Comparison of ENCODE assay signal across 16 mouse cellular contexts in genomic region chr9:122156389-122157078, GRCm38 (mm10). TPM values are rescaled to one million over a fixed set of nuclear protein-coding genes. Genes with fewer than 3 reads are reported as not detected.
DNase-seq lines count a peak whose midpoint lies in the region; ATAC-seq and TF ChIP-seq lines count a peak whose summit lies in the region.
"Had no signal": no experiment of that assay in that cellular context is flagged by ENCODE, and none has a peak within 500 bp of the region (broad histone marks: within the 10 kb centered on the region; RNA-seq: fewer than 3 reads in every experiment).

No protein-coding gene starts in this region.

- H3K9ac ChIP-seq in heart, postnatal 0 days (replicated peaks; ENCODE audit: low read depth, low read length): no peak overlapping the region
- no peak overlapping the region for H3K9ac ChIP-seq in midbrain, postnatal 0 days (replicated peaks; ENCODE audit: low read length, poor library complexity, severe bottlenecking)
- no peak overlapping the region for H3K9ac ChIP-seq in midbrain, embryonic 13.5 days (replicated peaks)

- H3K27ac ChIP-seq in heart, postnatal 0 days (ENCODE audit: low read depth): no peak overlapping the region
- H3K27ac ChIP-seq in heart, embryonic 10.5 days: no peak overlapping the region
- H3K27ac ChIP-seq in midbrain, postnatal 0 days (ENCODE audit: low read depth, low read length): no peak overlapping the region
- no peak overlapping the region for H3K27ac ChIP-seq in midbrain, embryonic 13.5 days
- no peak overlapping the region for H3K27ac ChIP-seq in bone marrow, adult 2 months (ENCODE audit: control insufficient read depth, insufficient read depth, low read depth, low read length, poor library complexity)
- 0 out of 2 replicates have a peak overlapping the region, but pooled peaks have one; percentile 42 for H3K27ac ChIP-seq in small intestine, adult 2 months (ENCODE audit: insufficient read depth, low read depth, low read length)
- H3K27ac ChIP-seq: embryonic facial prominence, embryonic 10.5 days; hindbrain, embryonic 10.5 days had no signal

- no peaks in the 10 kb centered on the region for H3K27me3 ChIP-seq in heart, postnatal 0 days (ENCODE audit: control insufficient read depth, insufficient read depth, low read length)
- H3K27me3 ChIP-seq in heart, embryonic 10.5 days (ENCODE audit: insufficient read depth, poor library complexity, severe bottlenecking): no peaks in the 10 kb centered on the region
- H3K27me3 ChIP-seq in midbrain, postnatal 0 days (ENCODE audit: insufficient read depth, low read length): no peaks in the 10 kb centered on the region
- H3K27me3 ChIP-seq in midbrain, embryonic 13.5 days: no peaks in the 10 kb centered on the region
- H3K27me3 ChIP-seq in small intestine, adult 2 months (ENCODE audit: control insufficient read depth, insufficient read depth, low read length): no peaks in the 10 kb centered on the region

- ATAC-seq in heart, postnatal 0 days (ENCODE audit: insufficient read depth, low read depth): no peak
- ATAC-seq in midbrain, postnatal 0 days (ENCODE audit: low FRiP score): no peak
- ATAC-seq in midbrain, embryonic 13.5 days: no peak
- ATAC-seq: forebrain, embryonic 14.5 days; midbrain, embryonic 16.5 days had no signal

- no peak overlapping the region for H3K4me3 ChIP-seq in heart, postnatal 0 days (ENCODE audit: low read depth, low read length)
- H3K4me3 ChIP-seq in heart, embryonic 10.5 days: no peak overlapping the region
- no peak overlapping the region for H3K4me3 ChIP-seq in midbrain, postnatal 0 days (ENCODE audit: low read depth, low read length)
- H3K4me3 ChIP-seq in midbrain, embryonic 13.5 days (replicated peaks): no peak overlapping the region
- no peak overlapping the region for H3K4me3 ChIP-seq in bone marrow, adult 2 months (replicated peaks; ENCODE audit: control insufficient read depth, low read depth, low read length)
- H3K4me3 ChIP-seq in small intestine, adult 2 months (ENCODE audit: low read depth, low read length): no peak overlapping the region
- H3K4me3 ChIP-seq: embryonic facial prominence, embryonic 10.5 days; hindbrain, embryonic 10.5 days had no signal

- peak; percentile 26; the same call in 1 of the 2 replicates for TF ChIP-seq CTCF in heart, postnatal 0 days (IDR thresholded peaks at IDR 0.05; ENCODE audit: low read depth)
- TF ChIP-seq CTCF in midbrain, postnatal 0 days (IDR thresholded peaks at IDR 0.05): peak; percentile 50
- TF ChIP-seq CTCF in bone marrow, adult 2 months (IDR thresholded peaks at IDR 0.05; ENCODE audit: control insufficient read depth, insufficient read depth, low read length): peak; percentile 46; the same call in 1 of the 2 replicates
- peak; percentile 69; the same call in 1 of the 2 replicates for TF ChIP-seq CTCF in small intestine, adult 2 months (IDR thresholded peaks at IDR 0.05; ENCODE audit: extremely low read depth, insufficient read length, insufficient replicate concordance, low read depth, low read length)

- DNase-seq in heart, postnatal 0 days (ENCODE audit: low spot score): no peak
- no peak for DNase-seq in heart, embryonic 10.5 days (ENCODE audit: low spot score)
- DNase-seq in midbrain, postnatal 0 days (ENCODE audit: low spot score): no peak
- no peak for DNase-seq in kidney, postnatal 14 days
- no peak for DNase-seq in adrenal gland, adult 18-20 months (ENCODE audit: low spot score in 2 of 2)
- DNase-seq: cerebellum, adult 11-12 months; kidney, postnatal 10 days; lung, adult 18-20 months; thymus, adult 18-20 months had no signal

- no peak for TF ChIP-seq POLR2A in bone marrow, adult 2 months (IDR thresholded peaks at IDR 0.05; ENCODE audit: borderline replicate concordance, control insufficient read depth, low read depth, low read length)
- TF ChIP-seq POLR2A in small intestine, adult 2 months (IDR thresholded peaks at IDR 0.05; ENCODE audit: low read depth, low read length): no peak

- H3K36me3 ChIP-seq in heart, postnatal 0 days (replicated peaks; ENCODE audit: control insufficient read depth, insufficient read depth, low read length): peaks cover 45% of the 10 kb centered on the region
- H3K36me3 ChIP-seq in heart, embryonic 10.5 days: peaks cover 48% of the 10 kb centered on the region
- peaks cover 23% of the 10 kb centered on the region; the same call in 1 of the 2 replicates for H3K36me3 ChIP-seq in midbrain, postnatal 0 days (ENCODE audit: insufficient read depth, low read length)
- peaks cover 37% of the 10 kb centered on the region for H3K36me3 ChIP-seq in midbrain, embryonic 13.5 days
- H3K36me3 ChIP-seq in small intestine, adult 2 months (ENCODE audit: control insufficient read depth, insufficient read depth, low read length): peaks cover 32% of the 10 kb centered on the region

- peaks cover 4% of the 10 kb centered on the region; the same call in 1 of the 2 replicates for H3K9me3 ChIP-seq in heart, postnatal 0 days (replicated peaks; ENCODE audit: control insufficient read depth, low read length)
- no peaks in the 10 kb centered on the region for H3K9me3 ChIP-seq in heart, embryonic 10.5 days
- no peaks in the 10 kb centered on the region for H3K9me3 ChIP-seq in midbrain, postnatal 0 days (ENCODE audit: low read length)
- H3K9me3 ChIP-seq in midbrain, embryonic 13.5 days: no peaks in the 10 kb centered on the region
- H3K9me3 ChIP-seq: hindbrain, embryonic 10.5 days had no signal

- H3K4me2 ChIP-seq in heart, postnatal 0 days (ENCODE audit: low read depth, low read length): no peak overlapping the region
- no peak overlapping the region for H3K4me2 ChIP-seq in midbrain, postnatal 0 days (ENCODE audit: low read depth, low read length, poor library complexity, severe bottlenecking)
- H3K4me2 ChIP-seq in midbrain, embryonic 13.5 days (replicated peaks): no peak overlapping the region

- 81% methylated on average over 5 of the region's 5 CpGs for WGBS in heart, postnatal 0 days
- WGBS in heart, embryonic 10.5 days: 64% methylated on average over 5 of the region's 5 CpGs
- 83% methylated on average over 5 of the region's 5 CpGs for WGBS in midbrain, postnatal 0 days
- WGBS in midbrain, embryonic 13.5 days: 87% methylated on average over 5 of the region's 5 CpGs
- WGBS in bone marrow, adult 2 months: 81% methylated on average over 5 of the region's 5 CpGs
- WGBS in small intestine, adult 2 months: 50% methylated on average over 5 of the region's 5 CpGs

- no peak for TF ChIP-seq EP300 in heart, postnatal 0 days (IDR thresholded peaks at IDR 0.05; ENCODE audit: low read depth)

- peaks cover 27% of the 10 kb centered on the region for H3K4me1 ChIP-seq in heart, postnatal 0 days (ENCODE audit: control insufficient read depth, insufficient read depth)
- peaks cover 34% of the 10 kb centered on the region for H3K4me1 ChIP-seq in heart, embryonic 10.5 days
- peaks cover 3% of the 10 kb centered on the region; the same call in 1 of the 2 replicates for H3K4me1 ChIP-seq in midbrain, postnatal 0 days (ENCODE audit: insufficient read depth, low read length)
- H3K4me1 ChIP-seq in midbrain, embryonic 13.5 days (replicated peaks): no peaks in the 10 kb centered on the region
- no peaks in the 10 kb centered on the region; the same call in 1 of the 2 replicates for H3K4me1 ChIP-seq in bone marrow, adult 2 months (ENCODE audit: control insufficient read depth, insufficient read depth, low read length)
- H3K4me1 ChIP-seq in small intestine, adult 2 months (ENCODE audit: control insufficient read depth, insufficient read depth, insufficient read length, low read length): peaks cover 28% of the 10 kb centered on the region
- H3K4me1 ChIP-seq: embryonic facial prominence, embryonic 10.5 days; hindbrain, embryonic 10.5 days had no signal

RNA-seq across cellular contexts. Expression of gene Snrk, which starts 39.5 kb away (rescaled TPM):
- total RNA-seq in heart, postnatal 0 days (2014; rRNA removed; ENCODE audit: low replicate concordance): 60.4 and 61.7 TPM in 2 replicates
- polyA plus RNA-seq in heart, postnatal 0 days (2015; fragmentation: Nextera tagmentation; extraction: Ambion mirVana): 39.5 and 40.3 TPM in 2 replicates
- 39.3 and 54.0 TPM in 2 replicates for polyA plus RNA-seq in heart, embryonic 10.5 days (2016; fragmentation: Nextera tagmentation; extraction: Ambion mirVana)
- total RNA-seq in midbrain, postnatal 0 days (2014; rRNA removed): 90.5 and 101 TPM in 2 replicates
- 77.2 and 79.9 TPM in 2 replicates for polyA plus RNA-seq in midbrain, postnatal 0 days (2015; fragmentation: Nextera tagmentation; extraction: Ambion mirVana)
- polyA plus RNA-seq in midbrain, embryonic 13.5 days (2015; fragmentation: Nextera tagmentation; extraction: Ambion mirVana): 62.4 and 64.5 TPM in 2 replicates
- 19.1 and 36.8 TPM in 2 replicates for polyA plus RNA-seq in bone marrow, adult 2 months (2011; ENCODE audit: insufficient read depth, insufficient read length, low replicate concordance, missing spikeins)
- polyA plus RNA-seq in small intestine, adult 2 months (2012; rRNA removed): 15.2 and 52.6 TPM in 2 replicates
- total RNA-seq in adrenal gland, adult 18-20 months (2021): 100 to 1,000 TPM; 209 to 293 TPM
